Mouse (Mus musculus) right cerebral cortex, postnatal 4 days (tissue): ENCODE measurements at regions not wholly inside any gene's neighbourhood (a gene's known extent, or its start where the extent isn't known, plus 50 kb on each side); places are given as distances from the start of the nearest gene placed in this dataset.
A peak's percentile ranks its signal among the peaks of the same experiment; 100 is the strongest.

Experiments used
- DNase-seq: peaks from one replicate; pipeline ENCODE4 v3.0.0-alpha.2; 2022

GRCm38 (mm10) chr17:84022358-84022757 lies 165.4 kb downstream of the Zfp36l2 start:
- no peak for DNase-seq

GRCm38 (mm10) chr17:84018817-84019216 lies 168.9 kb downstream of the Zfp36l2 start:
- no peak for DNase-seq

- no peak for DNase-seq
Observed at GRCm38 (mm10) chr17:84017891-84018290, 169.9 kb downstream of the Zfp36l2 start.

- no peak for DNase-seq
Observed at GRCm38 (mm10) chr17:84014287-84015039, 166.7 kb upstream of the Haao start.

- no peak for DNase-seq
Observed at GRCm38 (mm10) chr17:84010492-84011060, 162.8 kb upstream of the Haao start.

GRCm38 (mm10) chr17:84009966-84010365 lies 162.2 kb upstream of the Haao start:
- no peak for DNase-seq

GRCm38 (mm10) chr17:84009194-84009593 lies 161.4 kb upstream of the Haao start:
- DNase-seq: peak; percentile 25

- DNase-seq: no peak
Observed at GRCm38 (mm10) chr17:84008682-84009052, 160.9 kb upstream of the Haao start.

- no peak for DNase-seq
Observed at GRCm38 (mm10) chr17:84008035-84008681, 160.4 kb upstream of the Haao start.

GRCm38 (mm10) chr17:84006748-84007147 lies 159.0 kb upstream of the Haao start:
- DNase-seq: no peak

- no peak for DNase-seq
Observed at GRCm38 (mm10) chr17:84004237-84004636, 156.5 kb upstream of the Haao start.

GRCm38 (mm10) chr17:84003489-84004234 lies 155.9 kb upstream of the Haao start:
- DNase-seq: no peak

- no peak for DNase-seq
Observed at GRCm38 (mm10) chr17:84002939-84003338, 155.2 kb upstream of the Haao start.

- no peak for DNase-seq
Observed at GRCm38 (mm10) chr17:84002327-84002726, 154.6 kb upstream of the Haao start.

GRCm38 (mm10) chr17:84000115-84000514 lies 152.4 kb upstream of the Haao start:
- DNase-seq: no peak

- no peak for DNase-seq
Observed at GRCm38 (mm10) chr17:83998972-83999545, 151.3 kb upstream of the Haao start.

- DNase-seq: no peak
Observed at GRCm38 (mm10) chr17:83998341-83998740, 150.6 kb upstream of the Haao start.

- peak; percentile 46 for DNase-seq
Observed at GRCm38 (mm10) chr17:83997778-83998177, 150.0 kb upstream of the Haao start.

GRCm38 (mm10) chr17:83993028-83993427 lies 145.3 kb upstream of the Haao start:
- no peak for DNase-seq

- no peak for DNase-seq
Observed at GRCm38 (mm10) chr17:83990421-83991365, 142.9 kb upstream of the Haao start.

- DNase-seq: no peak
Observed at GRCm38 (mm10) chr17:83988897-83989296, 141.1 kb upstream of the Haao start.

GRCm38 (mm10) chr17:83988165-83988564 lies 140.4 kb upstream of the Haao start:
- DNase-seq: no peak
